Mouse (Mus musculus): ENCODE data around the gene Plxdc1. TPM values are rescaled to one million over a fixed set of nuclear protein-coding genes. Genes with fewer than 3 reads are reported as not detected.

Gene Plxdc1
- polyA plus RNA-seq, 1 experiment from 2014 or later, result 0.20 TPM

DNA sequence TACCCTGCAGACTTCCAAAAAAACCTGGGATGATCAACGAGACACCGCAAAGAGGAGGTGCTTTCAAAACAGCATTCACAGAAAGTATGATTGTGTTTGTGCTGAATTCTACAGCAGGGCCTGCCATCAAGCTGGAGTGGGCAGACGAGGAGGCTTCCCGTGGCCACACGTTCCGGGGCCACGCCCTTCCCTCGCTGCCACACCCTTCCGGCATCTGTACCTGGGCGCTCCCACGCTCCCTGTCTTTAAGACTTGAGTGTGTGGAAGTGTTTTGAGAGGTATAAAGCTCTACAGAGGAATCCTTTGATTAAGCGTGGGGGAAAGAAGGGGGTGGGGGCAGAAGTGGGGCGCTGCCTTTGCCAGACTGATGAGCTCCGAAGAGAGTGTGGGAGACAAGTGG, 73.1 kb downstream of the Plxdc1 start:
- Histone ChIP-seq H3K4me2 (ENCODE audit: low read depth, low read length, severe bottlenecking) (no peak overlapping the region), H3K27ac (ENCODE audit: low read depth, low read length) (no peak overlapping the region), H3K9ac (ENCODE audit: low read length) (no peak overlapping the region), H3K27me3 (ENCODE audit: control insufficient read depth, insufficient read depth, low read length) (no peaks in the 10 kb centered on the region), H3K4me3 (ENCODE audit: low read depth, low read length) (no peak overlapping the region), H3K9me3 (ENCODE audit: control insufficient read depth, low read length) (no peaks in the 10 kb centered on the region), H3K36me3 (ENCODE audit: control insufficient read depth, insufficient read depth, low read length) (no peaks in the 10 kb centered on the region), H3K4me1 (replicated peaks; ENCODE audit: control insufficient read depth, insufficient read depth, low read length) (no peaks in the 10 kb centered on the region)
- DNase-seq (ENCODE audit: low spot score) (no peak), ATAC-seq (replicated peaks; ENCODE audit: low FRiP score) (no peak)
- 90% methylated on average over 14 of the region's 14 CpGs for WGBS

DNA sequence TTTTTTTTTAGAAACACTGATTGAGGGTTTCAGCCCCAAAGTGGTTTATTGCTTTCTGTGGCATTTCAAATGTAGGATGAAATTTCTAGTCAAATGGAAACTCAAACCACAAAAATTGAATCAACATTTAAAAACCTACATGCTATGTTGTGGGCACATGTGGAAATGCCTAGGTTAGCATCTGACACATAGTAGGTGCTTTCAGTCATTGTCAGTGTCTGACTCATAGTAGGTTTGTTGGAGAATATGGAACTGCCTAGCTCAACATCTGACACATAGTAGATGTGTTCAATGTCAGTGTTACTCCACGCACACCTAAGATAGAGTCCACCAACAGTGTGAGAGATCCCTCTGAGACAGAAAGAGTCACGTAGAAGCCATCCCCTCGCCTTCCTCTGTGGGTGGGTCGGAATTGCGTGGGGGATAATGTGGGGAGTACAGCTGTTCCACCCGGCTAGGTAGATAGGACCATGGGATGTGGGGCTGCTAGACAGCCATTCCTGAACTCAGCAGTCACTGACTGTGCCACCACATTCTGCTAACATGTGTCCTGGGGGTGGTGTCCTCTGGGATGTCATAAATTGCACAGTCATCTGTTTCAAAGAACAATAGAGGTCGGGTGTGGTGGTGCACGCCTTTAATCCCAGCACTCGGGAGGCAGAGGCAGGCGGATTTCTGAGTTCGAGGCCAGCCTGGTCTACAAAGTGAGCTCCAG, 77.5 kb downstream of the Plxdc1 start:
- DNase-seq (ENCODE audit: low spot score), result no peak
- ATAC-seq (replicated peaks; ENCODE audit: low FRiP score), result no peak
- Histone ChIP-seq H3K9me3 (ENCODE audit: control insufficient read depth, low read length) (no peaks in the 10 kb centered on the region), H3K4me1 (replicated peaks; ENCODE audit: control insufficient read depth, insufficient read depth, low read length) (no peaks in the 10 kb centered on the region), H3K27me3 (ENCODE audit: control insufficient read depth, insufficient read depth, low read length) (no peaks in the 10 kb centered on the region), H3K36me3 (ENCODE audit: control insufficient read depth, insufficient read depth, low read length) (no peaks in the 10 kb centered on the region), H3K4me3 (ENCODE audit: low read depth, low read length) (no peak overlapping the region), H3K27ac (ENCODE audit: low read depth, low read length) (no peak overlapping the region), H3K4me2 (ENCODE audit: low read depth, low read length, severe bottlenecking) (no peak overlapping the region), H3K9ac (ENCODE audit: low read length) (no peak overlapping the region)
- 85% methylated on average over 11 of the region's 11 CpGs for WGBS

DNA sequence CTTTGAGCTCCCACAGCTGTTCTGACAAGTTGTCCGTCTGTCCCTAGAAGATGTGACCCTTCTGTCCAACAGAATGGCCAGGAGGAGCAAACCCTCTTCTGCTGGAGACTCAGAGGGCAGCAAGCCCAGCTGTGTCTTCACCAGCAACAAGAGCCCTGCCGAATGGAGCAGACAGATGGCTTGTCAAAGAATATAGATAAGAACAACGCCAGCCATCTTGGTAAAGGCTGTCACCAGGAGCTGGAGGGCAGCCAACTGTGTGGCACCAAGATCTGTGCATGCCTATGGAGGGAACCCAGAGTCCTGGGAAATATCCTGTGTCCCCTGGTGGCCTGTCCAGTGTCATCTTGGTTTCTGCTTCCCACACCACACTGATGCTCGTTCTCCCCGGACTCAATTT, 78.3 kb downstream of the Plxdc1 start:
- WGBS, result 93% methylated on average over 5 of the region's 5 CpGs
- H3K4me2 ChIP-seq (ENCODE audit: low read depth, low read length, severe bottlenecking), result no peak overlapping the region
- ATAC-seq (replicated peaks; ENCODE audit: low FRiP score) (no peak), DNase-seq (ENCODE audit: low spot score) (no peak)
- no peak overlapping the region for H3K4me3 ChIP-seq (ENCODE audit: low read depth, low read length)
- no peaks in the 10 kb centered on the region for H3K27me3 ChIP-seq (ENCODE audit: control insufficient read depth, insufficient read depth, low read length)
- H3K9ac ChIP-seq (ENCODE audit: low read length), result no peak overlapping the region
- H3K4me1 ChIP-seq (replicated peaks; ENCODE audit: control insufficient read depth, insufficient read depth, low read length), result no peaks in the 10 kb centered on the region
- H3K36me3 ChIP-seq (ENCODE audit: control insufficient read depth, insufficient read depth, low read length), result no peaks in the 10 kb centered on the region
- no peak overlapping the region for H3K27ac ChIP-seq (ENCODE audit: low read depth, low read length)
- no peaks in the 10 kb centered on the region for H3K9me3 ChIP-seq (ENCODE audit: control insufficient read depth, low read length)

DNA sequence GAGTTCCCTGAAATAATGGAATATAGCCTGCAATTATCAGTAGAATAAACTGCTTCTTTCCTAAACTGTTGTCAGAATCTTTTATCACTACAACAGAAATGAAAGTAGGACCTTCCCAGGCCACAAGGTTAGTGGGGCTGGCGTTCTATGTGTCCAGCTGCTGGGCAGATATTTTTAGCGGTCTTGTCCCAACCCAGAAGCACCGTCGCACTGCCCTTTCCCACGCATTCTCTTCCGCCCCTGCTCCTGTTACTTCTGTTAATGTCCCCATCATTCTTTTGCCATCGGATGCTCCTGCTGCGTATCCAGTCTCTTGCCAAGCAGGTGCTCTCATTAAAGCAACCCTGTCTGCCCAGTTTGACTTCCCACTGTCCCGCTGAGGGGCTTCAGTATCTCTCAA, 79.3 kb downstream of the Plxdc1 start:
- H3K4me1 ChIP-seq (replicated peaks; ENCODE audit: control insufficient read depth, insufficient read depth, low read length), result no peaks in the 10 kb centered on the region
- 87% methylated on average over 9 of the region's 9 CpGs for WGBS
- H3K9me3 ChIP-seq (ENCODE audit: control insufficient read depth, low read length), result no peaks in the 10 kb centered on the region
- no peak for DNase-seq (ENCODE audit: low spot score)
- H3K9ac ChIP-seq (ENCODE audit: low read length), result no peak overlapping the region
- H3K36me3 ChIP-seq (ENCODE audit: control insufficient read depth, insufficient read depth, low read length), result no peaks in the 10 kb centered on the region
- no peak overlapping the region for H3K4me3 ChIP-seq (ENCODE audit: low read depth, low read length)
- ATAC-seq (replicated peaks; ENCODE audit: low FRiP score), result no peak
- no peak overlapping the region for H3K27ac ChIP-seq (ENCODE audit: low read depth, low read length)
- no peak overlapping the region for H3K4me2 ChIP-seq (ENCODE audit: low read depth, low read length, severe bottlenecking)
- no peaks in the 10 kb centered on the region for H3K27me3 ChIP-seq (ENCODE audit: control insufficient read depth, insufficient read depth, low read length)

DNA sequence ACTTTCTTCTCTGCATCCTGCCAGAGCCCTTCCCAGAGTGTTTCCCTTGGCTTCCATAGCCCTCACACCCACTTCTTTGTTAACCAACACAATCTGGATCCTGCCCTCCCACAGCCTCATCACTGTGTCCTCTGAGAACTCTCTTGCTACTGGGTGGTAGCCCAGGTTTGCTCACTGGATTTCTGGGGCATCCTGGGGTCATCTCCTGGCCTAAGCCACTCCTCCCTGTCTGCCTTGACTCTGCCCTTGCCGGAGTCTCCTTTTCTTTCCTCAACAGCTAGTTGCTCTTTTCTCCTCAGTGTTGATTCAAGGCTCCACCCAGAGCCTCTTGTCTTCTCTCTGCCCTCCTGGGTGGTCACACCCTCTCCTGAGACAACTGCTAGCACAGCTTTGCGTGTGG, 80.3 kb downstream of the Plxdc1 start:
- Histone ChIP-seq H3K4me1 (replicated peaks; ENCODE audit: control insufficient read depth, insufficient read depth, low read length) (no peaks in the 10 kb centered on the region), H3K27ac (ENCODE audit: low read depth, low read length) (no peak overlapping the region), H3K9ac (ENCODE audit: low read length) (no peak overlapping the region), H3K9me3 (ENCODE audit: control insufficient read depth, low read length) (no peaks in the 10 kb centered on the region), H3K4me2 (ENCODE audit: low read depth, low read length, severe bottlenecking) (no peak overlapping the region), H3K36me3 (ENCODE audit: control insufficient read depth, insufficient read depth, low read length) (no peaks in the 10 kb centered on the region), H3K27me3 (ENCODE audit: control insufficient read depth, insufficient read depth, low read length) (no peaks in the 10 kb centered on the region), H3K4me3 (ENCODE audit: low read depth, low read length) (no peak overlapping the region)
- 77% methylated on average over 2 of the region's 2 CpGs for whole genome bisulfite sequencing
- ATAC-seq (replicated peaks; ENCODE audit: low FRiP score) (no peak), DNase-seq (ENCODE audit: low spot score) (no peak)

GRCm38 (mm10) chr11:97905540-97905939, 80.7 kb downstream of the Plxdc1 start:
- no peaks in the 10 kb centered on the region for H3K36me3 ChIP-seq (ENCODE audit: control insufficient read depth, insufficient read depth, low read length)

GRCm38 (mm10) chr11:97904801-97905200, 81.4 kb downstream of the Plxdc1 start:
- Histone ChIP-seq H3K4me2 (ENCODE audit: low read depth, low read length, severe bottlenecking) (no peak overlapping the region), H3K9ac (ENCODE audit: low read length) (no peak overlapping the region), H3K4me1 (replicated peaks; ENCODE audit: control insufficient read depth, insufficient read depth, low read length) (no peaks in the 10 kb centered on the region), H3K27ac (ENCODE audit: low read depth, low read length) (no peak overlapping the region), H3K36me3 (ENCODE audit: control insufficient read depth, insufficient read depth, low read length) (no peaks in the 10 kb centered on the region), H3K4me3 (ENCODE audit: low read depth, low read length) (no peak overlapping the region), H3K27me3 (ENCODE audit: control insufficient read depth, insufficient read depth, low read length) (no peaks in the 10 kb centered on the region), H3K9me3 (ENCODE audit: control insufficient read depth, low read length) (no peaks in the 10 kb centered on the region)
- ATAC-seq (replicated peaks; ENCODE audit: low FRiP score), result no peak
- 86% methylated on average over 13 of the region's 13 CpGs for WGBS
- no peak for DNase-seq (ENCODE audit: low spot score)

More at GRCm38 (mm10) chr11:97905540-97905939, 80.7 kb downstream of the Plxdc1 start:
- no peak overlapping the region for H3K4me3 ChIP-seq (ENCODE audit: low read depth, low read length)
- no peak overlapping the region for H3K4me2 ChIP-seq (ENCODE audit: low read depth, low read length, severe bottlenecking)
- DNase-seq (ENCODE audit: low spot score) (no peak), ATAC-seq (replicated peaks; ENCODE audit: low FRiP score) (no peak)
- WGBS, result 92% methylated on average over 2 of the region's 2 CpGs
- no peaks in the 10 kb centered on the region for H3K4me1 ChIP-seq (replicated peaks; ENCODE audit: control insufficient read depth, insufficient read depth, low read length)
- no peaks in the 10 kb centered on the region for H3K9me3 ChIP-seq (ENCODE audit: control insufficient read depth, low read length)
- H3K27me3 ChIP-seq (ENCODE audit: control insufficient read depth, insufficient read depth, low read length), result no peaks in the 10 kb centered on the region
- no peak overlapping the region for H3K27ac ChIP-seq (ENCODE audit: low read depth, low read length)
- H3K9ac ChIP-seq (ENCODE audit: low read length), result no peak overlapping the region

DNA sequence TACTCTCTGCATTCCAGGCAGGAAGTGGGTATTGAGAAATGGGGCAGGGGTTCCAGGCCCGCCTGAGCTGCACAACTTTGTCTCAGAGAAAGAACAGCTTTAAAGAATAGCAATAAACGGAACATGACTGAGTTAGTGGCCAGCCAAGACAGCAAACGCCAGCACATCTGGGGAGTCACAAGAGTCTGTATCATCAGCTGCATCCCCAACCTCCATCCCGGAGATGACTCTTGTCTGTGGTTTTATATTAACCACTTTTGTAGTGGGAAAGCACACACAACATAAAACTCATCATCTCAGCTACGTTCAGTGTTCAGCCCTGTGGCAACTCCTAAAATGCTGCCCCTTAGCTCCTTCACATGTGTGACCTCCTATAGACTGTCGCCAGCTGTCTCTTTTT, 84.4 kb downstream of the Plxdc1 start:
- Histone ChIP-seq H3K4me3 (ENCODE audit: low read depth, low read length) (no peak overlapping the region), H3K4me2 (ENCODE audit: low read depth, low read length, severe bottlenecking) (no peak overlapping the region), H3K4me1 (replicated peaks; ENCODE audit: control insufficient read depth, insufficient read depth, low read length) (no peaks in the 10 kb centered on the region), H3K9me3 (ENCODE audit: control insufficient read depth, low read length) (no peaks in the 10 kb centered on the region), H3K36me3 (ENCODE audit: control insufficient read depth, insufficient read depth, low read length) (no peaks in the 10 kb centered on the region), H3K27ac (ENCODE audit: low read depth, low read length) (no peak overlapping the region), H3K27me3 (ENCODE audit: control insufficient read depth, insufficient read depth, low read length) (no peaks in the 10 kb centered on the region), H3K9ac (ENCODE audit: low read length) (no peak overlapping the region)
- no peak for DNase-seq (ENCODE audit: low spot score)
- ATAC-seq (replicated peaks; ENCODE audit: low FRiP score), result no peak
- WGBS, result 86% methylated on average over 6 of the region's 6 CpGs

GRCm38 (mm10) chr11:97899822-97900221, 86.4 kb downstream of the Plxdc1 start:
- Histone ChIP-seq H3K4me1 (replicated peaks; ENCODE audit: control insufficient read depth, insufficient read depth, low read length) (no peaks in the 10 kb centered on the region), H3K27ac (ENCODE audit: low read depth, low read length) (no peak overlapping the region), H3K4me3 (ENCODE audit: low read depth, low read length) (no peak overlapping the region), H3K27me3 (ENCODE audit: control insufficient read depth, insufficient read depth, low read length) (no peaks in the 10 kb centered on the region), H3K9me3 (ENCODE audit: control insufficient read depth, low read length) (no peaks in the 10 kb centered on the region), H3K9ac (ENCODE audit: low read length) (no peak overlapping the region), H3K36me3 (ENCODE audit: control insufficient read depth, insufficient read depth, low read length) (no peaks in the 10 kb centered on the region), H3K4me2 (ENCODE audit: low read depth, low read length, severe bottlenecking) (no peak overlapping the region)
- ATAC-seq (replicated peaks; ENCODE audit: low FRiP score) (no peak), DNase-seq (ENCODE audit: low spot score) (peak; percentile 86)
- WGBS, result 8% methylated on average over 2 of the region's 2 CpGs

All from forebrain, embryonic 11.5 days (tissue).